Mouse (Mus musculus): ENCODE results near the gene Ctla4. TPM values are rescaled to one million over a fixed set of nuclear protein-coding genes. Genes with fewer than 3 reads are reported as not detected.

Gene Ctla4
- polyA plus RNA-seq, 1 experiment from 2014 or later = not detected

- 92% methylated on average over 3 of the region's 3 CpGs for WGBS
Measured at GRCm38 (mm10) chr1:60929036-60929435, 42.2 kb downstream of the Ctla4 start.

GRCm38 (mm10) chr1:60930397-60930796 lies 43.6 kb downstream of the Ctla4 start:
- Histone ChIP-seq H3K36me3 (no peaks in the 10 kb centered on the region), H3K4me3 (replicated peaks) (no peak overlapping the region), H3K4me1 (no peaks in the 10 kb centered on the region), H3K27me3 (no peaks in the 10 kb centered on the region), H3K27ac (replicated peaks) (no peak overlapping the region), H3K9ac (no peak overlapping the region), H3K9me3 (replicated peaks) (no peaks in the 10 kb centered on the region), H3K4me2 (replicated peaks) (no peak overlapping the region)
- WGBS = 85% methylated on average over 7 of the region's 7 CpGs
- ATAC-seq (ENCODE audit: insufficient number of reproducible peaks, low FRiP score, low TSS enrichment, low read depth) = no peak

More at GRCm38 (mm10) chr1:60929036-60929435, 42.2 kb downstream of the Ctla4 start:
- no peak overlapping the region for H3K9ac ChIP-seq
- no peaks in the 10 kb centered on the region for H3K36me3 ChIP-seq
- no peaks in the 10 kb centered on the region for H3K4me1 ChIP-seq
- H3K4me2 ChIP-seq (replicated peaks) = no peak overlapping the region
- H3K27me3 ChIP-seq = no peaks in the 10 kb centered on the region
- no peaks in the 10 kb centered on the region for H3K9me3 ChIP-seq (replicated peaks)
- ATAC-seq (ENCODE audit: insufficient number of reproducible peaks, low FRiP score, low TSS enrichment, low read depth) = no peak
- no peak overlapping the region for H3K27ac ChIP-seq (replicated peaks)
- no peak overlapping the region for H3K4me3 ChIP-seq (replicated peaks)

GRCm38 (mm10) chr1:60935968-60936581 lies 49.3 kb downstream of the Ctla4 start:
- 0 out of 2 replicates have a peak, but pooled peaks cover 5% of the 10 kb centered on the region for H3K4me1 ChIP-seq
- H3K4me2 ChIP-seq (replicated peaks) = no peak overlapping the region
- H3K9me3 ChIP-seq (replicated peaks) = no peaks in the 10 kb centered on the region
- H3K27me3 ChIP-seq = no peaks in the 10 kb centered on the region
- no peaks in the 10 kb centered on the region for H3K36me3 ChIP-seq
- no peak overlapping the region for H3K9ac ChIP-seq
- no peak overlapping the region for H3K27ac ChIP-seq (replicated peaks)
- WGBS = 39% methylated on average over 8 of the region's 8 CpGs
- H3K4me3 ChIP-seq (replicated peaks) = no peak overlapping the region
- ATAC-seq (ENCODE audit: insufficient number of reproducible peaks, low FRiP score, low TSS enrichment, low read depth) = no peak

GRCm38 (mm10) chr1:60936963-60937711 lies 50.3 kb downstream of the Ctla4 start:
- Histone ChIP-seq H3K4me2 (replicated peaks) (no peak overlapping the region), H3K36me3 (no peaks in the 10 kb centered on the region), H3K9ac (no peak overlapping the region), H3K27me3 (no peaks in the 10 kb centered on the region), H3K4me1 (0 out of 2 replicates have a peak, but pooled peaks cover 5% of the 10 kb centered on the region), H3K9me3 (replicated peaks) (no peaks in the 10 kb centered on the region), H3K4me3 (replicated peaks) (no peak overlapping the region), H3K27ac (replicated peaks) (no peak overlapping the region)
- ATAC-seq (ENCODE audit: insufficient number of reproducible peaks, low FRiP score, low TSS enrichment, low read depth) = no peak
- 74% methylated on average over 6 of the region's 6 CpGs for WGBS

- 65% methylated on average over 2 of the region's 2 CpGs for WGBS
- Histone ChIP-seq H3K9me3 (replicated peaks) (no peaks in the 10 kb centered on the region), H3K4me1 (0 out of 2 replicates have a peak, but pooled peaks cover 5% of the 10 kb centered on the region), H3K27me3 (no peaks in the 10 kb centered on the region), H3K36me3 (no peaks in the 10 kb centered on the region), H3K27ac (replicated peaks) (no peak overlapping the region), H3K4me2 (replicated peaks) (no peak overlapping the region), H3K9ac (no peak overlapping the region), H3K4me3 (replicated peaks) (no peak overlapping the region)
- no peak for ATAC-seq (ENCODE audit: insufficient number of reproducible peaks, low FRiP score, low TSS enrichment, low read depth)
Measured at GRCm38 (mm10) chr1:60938256-60938655, 51.5 kb downstream of the Ctla4 start.

GRCm38 (mm10) chr1:60938974-60939373 lies 52.2 kb downstream of the Ctla4 start:
- H3K4me3 ChIP-seq (replicated peaks) = no peak overlapping the region
- no peak overlapping the region for H3K4me2 ChIP-seq (replicated peaks)
- H3K9me3 ChIP-seq (replicated peaks) = no peaks in the 10 kb centered on the region
- H3K27me3 ChIP-seq = no peaks in the 10 kb centered on the region
- ATAC-seq (ENCODE audit: insufficient number of reproducible peaks, low FRiP score, low TSS enrichment, low read depth) = no peak
- 0 out of 2 replicates have a peak, but pooled peaks cover 5% of the 10 kb centered on the region for H3K4me1 ChIP-seq
- WGBS = 85% methylated on average over 5 of the region's 5 CpGs
- H3K9ac ChIP-seq = no peak overlapping the region
- no peaks in the 10 kb centered on the region for H3K36me3 ChIP-seq
- no peak overlapping the region for H3K27ac ChIP-seq (replicated peaks)

- H3K9ac ChIP-seq = no peak overlapping the region
- WGBS = 80% methylated on average over 3 of the region's 3 CpGs
- H3K27me3 ChIP-seq = no peaks in the 10 kb centered on the region
- H3K4me2 ChIP-seq (replicated peaks) = no peak overlapping the region
- H3K9me3 ChIP-seq (replicated peaks) = no peaks in the 10 kb centered on the region
- no peaks in the 10 kb centered on the region for H3K36me3 ChIP-seq
- H3K27ac ChIP-seq (replicated peaks) = no peak overlapping the region
- no peak for ATAC-seq (ENCODE audit: insufficient number of reproducible peaks, low FRiP score, low TSS enrichment, low read depth)
- H3K4me3 ChIP-seq (replicated peaks) = no peak overlapping the region
- 0 out of 2 replicates have a peak, but pooled peaks cover 5% of the 10 kb centered on the region for H3K4me1 ChIP-seq
Measured at GRCm38 (mm10) chr1:60940023-60940422, 53.2 kb downstream of the Ctla4 start.

GRCm38 (mm10) chr1:60940620-60941019 lies 53.8 kb downstream of the Ctla4 start:
- WGBS = 76% methylated on average over 1 of the region's 1 CpGs
- Histone ChIP-seq H3K4me2 (replicated peaks) (no peak overlapping the region), H3K9me3 (replicated peaks) (no peaks in the 10 kb centered on the region), H3K4me1 (0 out of 2 replicates have a peak, but pooled peaks cover 5% of the 10 kb centered on the region), H3K4me3 (replicated peaks) (no peak overlapping the region), H3K36me3 (no peaks in the 10 kb centered on the region), H3K27ac (replicated peaks) (0 out of 2 replicates have a peak overlapping the region, but pooled peaks have one; percentile 28), H3K27me3 (no peaks in the 10 kb centered on the region), H3K9ac (no peak overlapping the region)
- no peak for ATAC-seq (ENCODE audit: insufficient number of reproducible peaks, low FRiP score, low TSS enrichment, low read depth)

GRCm38 (mm10) chr1:60941056-60942048 lies 54.6 kb downstream of the Ctla4 start:
- no peak overlapping the region for H3K4me2 ChIP-seq (replicated peaks)
- H3K27me3 ChIP-seq = no peaks in the 10 kb centered on the region
- H3K9ac ChIP-seq = no peak overlapping the region
- no peaks in the 10 kb centered on the region for H3K36me3 ChIP-seq
- H3K4me3 ChIP-seq (replicated peaks) = no peak overlapping the region
- no peaks in the 10 kb centered on the region for H3K9me3 ChIP-seq (replicated peaks)
- ATAC-seq (ENCODE audit: insufficient number of reproducible peaks, low FRiP score, low TSS enrichment, low read depth) = no peak
- WGBS = 82% methylated on average over 5 of the region's 5 CpGs
- 0 out of 2 replicates have a peak, but pooled peaks cover under 1% of the 10 kb centered on the region for H3K4me1 ChIP-seq
- 0 out of 2 replicates have a peak overlapping the region, but pooled peaks have one; percentile 28 for H3K27ac ChIP-seq (replicated peaks)

- no peak overlapping the region for H3K4me3 ChIP-seq (replicated peaks)
- no peak overlapping the region for H3K9ac ChIP-seq
- no peak for ATAC-seq (ENCODE audit: insufficient number of reproducible peaks, low FRiP score, low TSS enrichment, low read depth)
- H3K27me3 ChIP-seq = no peaks in the 10 kb centered on the region
- WGBS = 77% methylated on average over 2 of the region's 2 CpGs
- no peaks in the 10 kb centered on the region for H3K4me1 ChIP-seq
- no peaks in the 10 kb centered on the region for H3K36me3 ChIP-seq
- H3K9me3 ChIP-seq (replicated peaks) = no peaks in the 10 kb centered on the region
- H3K4me2 ChIP-seq (replicated peaks) = no peak overlapping the region
- no peak overlapping the region for H3K27ac ChIP-seq (replicated peaks)
Measured at GRCm38 (mm10) chr1:60942921-60943320, 56.1 kb downstream of the Ctla4 start.

Data from embryonic facial prominence, embryonic 15.5 days (tissue).